Mouse (Mus musculus): ENCODE measurements around the gene Naa16.

The Naa16 gene

GRCm38 (mm10) chr14:79298314-79298992 lies 92.1 kb downstream of the Naa16 start:
- DNase-seq (ENCODE audit: low spot score in 2 of 2): no peak

DNA sequence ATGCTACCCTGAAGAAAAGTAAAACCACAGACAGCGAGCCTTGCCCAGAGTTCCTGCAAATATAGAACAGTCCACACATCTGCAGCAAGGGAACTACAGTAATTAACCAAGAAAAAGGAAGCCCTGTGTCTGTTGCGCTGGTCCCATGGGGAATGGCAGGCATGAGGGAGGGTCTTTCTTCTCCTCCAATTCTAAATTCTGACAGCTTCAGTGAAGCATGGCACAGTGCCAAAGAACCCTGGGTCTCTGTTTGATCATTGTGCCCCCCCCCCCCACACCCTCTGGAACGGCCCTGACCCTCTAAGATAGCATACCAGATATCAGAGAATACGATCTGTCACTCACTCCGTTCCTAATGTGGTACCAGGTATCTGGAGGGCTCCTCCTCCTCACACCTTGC lies 93.7 kb downstream of the Naa16 start:
- DNase-seq (ENCODE audit: low spot score in 2 of 2): no peak

GRCm38 (mm10) chr14:79296201-79296600 lies 94.4 kb downstream of the Naa16 start:
- no peak for DNase-seq (ENCODE audit: low spot score in 2 of 2)

GRCm38 (mm10) chr14:79295579-79295978 lies 95.0 kb downstream of the Naa16 start:
- DNase-seq (ENCODE audit: low spot score in 2 of 2): no peak

DNA sequence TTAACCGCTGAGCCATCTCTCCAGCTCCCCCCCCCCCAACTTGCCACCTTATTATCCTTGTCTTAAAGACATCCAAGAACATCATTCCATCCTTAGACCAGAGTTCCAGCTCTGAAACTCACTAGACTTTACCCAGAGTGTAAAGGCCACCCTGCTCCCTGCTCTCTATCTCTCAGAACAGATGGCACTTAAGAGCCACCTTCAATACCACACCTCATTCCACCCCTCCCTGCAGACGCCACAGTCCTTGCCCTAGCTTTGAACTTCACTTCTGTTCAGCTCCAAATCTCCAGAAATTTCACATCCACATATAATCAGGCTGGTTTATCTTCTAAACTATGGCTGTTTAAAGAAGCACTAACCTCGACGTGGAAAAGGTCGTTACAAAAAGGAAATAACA lies 95.6 kb downstream of the Naa16 start:
- no peak for DNase-seq (ENCODE audit: low spot score in 2 of 2)

- no peak for DNase-seq (ENCODE audit: low spot score in 2 of 2)
Observed at GRCm38 (mm10) chr14:79294051-79294814, 96.3 kb downstream of the Naa16 start.

- DNase-seq (ENCODE audit: low spot score in 2 of 2): no peak
Observed at GRCm38 (mm10) chr14:79293119-79293780, 97.3 kb downstream of the Naa16 start.

- no peak for DNase-seq (ENCODE audit: low spot score in 2 of 2)
Observed at GRCm38 (mm10) chr14:79291629-79292028, 98.9 kb downstream of the Naa16 start.

DNA sequence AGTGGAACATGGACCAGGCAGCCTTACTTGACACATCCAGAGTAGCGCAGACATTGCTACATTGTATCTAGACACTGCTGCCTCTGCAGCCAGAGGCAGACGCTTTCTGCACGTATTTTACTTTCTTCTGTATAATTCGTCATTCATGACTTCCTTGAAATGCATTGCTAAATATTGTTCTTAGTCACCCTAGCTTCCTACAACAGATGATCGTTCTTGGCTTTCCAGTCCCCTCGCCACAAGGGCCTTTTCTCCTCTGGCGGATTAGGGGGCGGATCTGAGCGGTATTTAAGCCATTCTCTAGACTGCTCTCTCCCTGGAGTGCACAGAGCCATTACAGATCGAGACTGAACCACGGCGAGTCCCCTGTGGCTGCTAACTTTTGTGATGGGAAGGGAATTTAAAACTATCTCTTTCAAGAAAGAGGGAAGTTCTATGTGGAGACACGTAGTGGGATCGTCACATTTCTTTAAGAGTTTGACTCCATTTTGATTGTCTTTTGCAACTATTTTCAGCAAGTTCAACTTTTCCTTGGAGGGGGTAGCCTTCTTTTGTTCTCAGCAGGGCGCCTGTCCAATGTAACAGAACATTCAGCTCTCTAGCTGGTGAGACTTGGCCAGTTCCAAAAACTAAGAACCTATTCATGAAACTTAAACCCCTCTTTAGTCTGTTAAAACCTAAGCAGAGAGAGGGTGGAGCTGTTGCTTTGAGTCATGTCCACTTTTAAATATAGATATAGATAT lies 99.7 kb downstream of the Naa16 start:
- no peak for DNase-seq (ENCODE audit: low spot score in 2 of 2)

DNA sequence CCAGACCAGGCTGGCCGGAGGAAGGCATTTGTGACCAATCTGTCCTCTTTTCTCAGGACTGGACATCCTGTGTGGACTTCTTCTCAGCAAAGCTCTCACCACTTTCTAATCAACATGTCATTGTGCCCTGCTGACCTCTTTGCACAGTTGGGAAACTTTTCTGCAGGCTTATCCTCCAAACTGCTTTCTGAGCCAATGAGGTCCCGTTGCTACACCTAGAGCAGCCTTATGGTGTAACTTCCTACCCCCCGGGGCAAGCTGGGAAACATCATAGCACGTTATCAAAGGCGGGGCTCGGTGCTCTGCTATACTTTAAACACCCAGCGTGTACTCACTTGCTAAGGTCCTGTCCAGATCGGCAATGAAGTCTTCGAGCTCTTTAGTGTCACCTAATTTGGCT lies 100.7 kb downstream of the Naa16 start:
- no peak for DNase-seq (ENCODE audit: low spot score in 2 of 2)

DNA sequence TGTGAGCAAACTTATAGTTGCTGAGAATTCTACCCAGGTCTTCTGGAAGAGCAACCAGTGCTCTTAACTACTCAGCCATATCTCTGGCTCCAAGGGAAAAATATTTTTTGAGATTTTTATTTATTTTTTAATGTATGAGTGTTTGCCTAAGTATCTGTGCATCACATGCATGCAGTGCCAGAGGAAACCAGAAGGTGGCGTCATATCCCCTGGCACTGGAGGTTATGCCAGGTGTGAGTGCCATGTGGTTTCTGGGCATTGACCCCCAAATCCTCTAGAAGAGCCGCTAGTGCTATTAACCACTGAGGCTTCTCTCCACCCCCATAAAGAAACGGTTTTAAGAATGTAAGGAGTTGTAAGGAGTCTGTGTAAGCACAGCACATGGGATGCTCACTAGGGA lies 102.3 kb downstream of the Naa16 start:
- no peak for DNase-seq (ENCODE audit: low spot score in 2 of 2)

GRCm38 (mm10) chr14:79287251-79287863 lies 103.2 kb downstream of the Naa16 start:
- DNase-seq (ENCODE audit: low spot score in 2 of 2): no peak

DNA sequence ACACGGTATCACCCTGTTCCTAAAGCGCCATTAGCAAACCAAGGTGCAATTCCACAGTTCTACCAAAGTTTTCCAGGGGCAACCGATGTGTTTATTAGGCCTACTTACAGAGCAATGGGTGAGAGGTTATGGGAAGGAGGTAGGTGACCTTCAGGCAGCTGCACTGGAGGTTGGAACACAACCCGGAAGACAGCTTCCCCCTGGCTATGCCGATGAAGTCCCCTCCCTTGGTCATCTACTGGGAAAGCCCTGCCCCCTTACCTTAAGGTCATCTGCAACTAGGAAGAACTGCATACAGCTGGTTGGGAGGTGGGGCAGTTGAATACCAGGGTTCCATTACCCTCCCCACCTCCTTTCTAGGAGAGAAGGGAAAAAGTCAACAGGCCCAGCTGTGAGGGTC lies 105.0 kb downstream of the Naa16 start:
- DNase-seq (ENCODE audit: low spot score in 2 of 2): no peak

DNA sequence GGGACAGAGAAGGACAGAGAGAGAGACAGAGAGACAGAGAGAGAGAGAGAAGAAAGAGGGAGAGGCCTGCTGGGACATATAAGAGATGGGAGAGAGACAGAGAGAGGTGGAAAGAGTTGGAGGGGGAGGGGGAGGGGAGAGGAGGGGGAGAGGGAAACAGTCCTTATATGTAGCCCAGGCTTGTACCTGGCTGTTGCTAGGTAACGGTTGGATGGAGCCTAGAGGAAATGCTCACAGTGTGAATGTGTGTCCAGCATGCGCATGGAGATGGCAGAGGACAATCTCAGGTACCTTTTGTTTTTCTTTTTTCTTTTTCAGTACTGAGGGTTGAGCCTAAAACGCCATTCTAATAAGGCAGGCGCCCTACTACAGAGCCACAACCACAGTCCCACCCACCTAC lies 106.0 kb downstream of the Naa16 start:
- no peak for DNase-seq (ENCODE audit: low spot score in 2 of 2)

- DNase-seq (ENCODE audit: low spot score in 2 of 2): no peak
Observed at GRCm38 (mm10) chr14:79283952-79284351, 106.6 kb downstream of the Naa16 start.

DNA sequence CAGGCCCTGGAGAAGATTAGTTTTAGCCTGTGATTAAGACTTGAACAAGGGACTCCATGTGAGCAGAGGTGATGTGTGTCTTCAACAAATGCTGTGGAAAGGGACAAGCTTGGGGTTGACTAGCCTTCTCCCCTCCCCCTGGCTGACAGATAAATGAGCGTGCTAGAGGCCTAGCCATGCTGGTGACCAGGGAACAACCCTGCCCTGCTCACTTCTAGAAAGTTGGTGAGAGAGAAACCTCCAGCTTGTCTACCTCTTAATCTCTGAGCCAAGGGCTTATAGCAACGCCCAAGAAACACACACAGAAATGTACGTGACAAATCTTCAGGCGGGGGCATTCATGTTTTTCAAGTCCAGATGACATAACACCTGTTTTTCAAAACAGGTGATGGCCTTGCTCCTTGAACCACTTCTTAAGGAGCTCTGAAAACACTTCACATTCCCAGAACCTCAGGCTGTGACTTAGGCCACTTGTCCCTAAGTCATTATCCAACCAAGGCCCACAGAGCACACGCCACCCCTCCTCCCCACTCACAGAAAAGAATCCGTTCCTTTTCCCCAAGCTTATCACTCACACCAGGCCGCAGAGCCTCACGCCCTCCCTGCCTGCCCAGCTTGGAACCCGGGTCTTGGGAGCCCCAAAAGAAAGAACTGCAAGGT lies 108.6 kb downstream of the Naa16 start:
- no peak for DNase-seq (ENCODE audit: low spot score in 2 of 2)

DNA sequence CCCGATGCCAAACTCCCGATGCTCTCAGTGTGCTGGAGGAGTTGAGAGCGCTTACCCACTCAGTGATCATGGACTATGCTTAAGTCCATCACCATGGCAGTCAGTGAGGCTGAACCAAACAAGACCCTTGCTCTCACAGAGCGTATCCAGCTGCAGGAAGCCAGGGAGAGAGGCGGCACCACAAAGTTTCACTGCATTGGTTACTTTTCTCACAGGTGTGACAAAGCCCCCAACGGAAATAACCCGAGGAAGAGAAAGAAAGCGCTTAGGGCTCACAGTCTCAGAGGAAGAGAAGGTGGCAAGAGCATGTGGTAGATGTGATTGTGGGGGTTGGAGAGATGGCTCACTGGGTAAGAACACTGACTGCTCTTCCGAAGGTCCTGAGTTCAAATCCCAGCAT lies 110.1 kb downstream of the Naa16 start:
- no peak for DNase-seq (ENCODE audit: low spot score in 2 of 2)

- DNase-seq (ENCODE audit: low spot score in 2 of 2): no peak
Observed at GRCm38 (mm10) chr14:79279494-79279893, 111.1 kb downstream of the Naa16 start.

DNA sequence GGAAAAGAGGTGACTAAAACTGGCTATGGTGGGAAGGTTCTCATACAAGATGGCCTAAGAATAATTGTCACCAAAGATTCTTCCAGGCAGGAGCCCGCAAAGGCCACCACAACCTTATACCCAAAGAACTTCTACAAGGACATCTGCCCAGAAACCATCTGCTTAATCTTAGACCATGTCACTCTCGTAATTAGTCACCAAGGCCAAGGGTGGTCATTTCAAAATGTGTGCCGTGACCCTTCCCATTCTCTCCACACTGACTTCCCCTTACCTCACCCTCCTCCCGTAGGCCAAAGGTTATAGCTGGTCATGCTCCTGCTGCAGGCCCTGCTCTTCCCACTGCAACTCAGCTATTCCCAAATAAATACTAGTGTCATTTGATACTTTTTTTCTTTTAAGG lies 111.7 kb downstream of the Naa16 start:
- DNase-seq (ENCODE audit: low spot score in 2 of 2): no peak

- DNase-seq (ENCODE audit: low spot score in 2 of 2): no peak
Observed at GRCm38 (mm10) chr14:79277922-79278321, 112.7 kb downstream of the Naa16 start.

DNA sequence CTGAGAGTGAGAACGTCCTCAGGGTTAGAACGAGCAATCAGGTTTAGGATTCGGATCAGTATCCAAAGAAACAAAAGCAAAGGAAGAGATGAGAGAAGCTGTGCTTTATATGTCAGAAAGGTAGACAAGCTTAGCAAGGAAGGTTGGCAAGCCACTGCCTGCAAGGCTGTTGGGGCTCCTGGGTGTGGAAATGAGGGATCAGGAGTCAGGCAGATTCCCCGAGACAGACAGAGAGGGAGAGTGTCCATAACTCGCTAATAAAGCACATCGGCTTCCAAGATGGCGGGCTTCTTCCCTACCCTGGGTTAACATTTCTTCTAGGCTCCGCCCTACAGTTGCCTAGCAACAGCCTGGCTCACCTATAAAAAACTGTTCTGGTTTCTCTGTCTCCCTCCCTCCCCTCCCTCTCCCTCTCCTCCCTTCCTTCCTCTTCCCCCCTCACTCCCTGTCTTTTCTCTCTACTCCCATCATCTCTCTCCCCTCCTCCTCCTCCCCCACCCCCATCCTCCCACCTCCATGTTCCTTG lies 114.6 kb downstream of the Naa16 start:
- no peak for DNase-seq (ENCODE audit: low spot score in 2 of 2)
